Mouse (Mus musculus): ENCODE data around the gene Rps3.

DNA sequence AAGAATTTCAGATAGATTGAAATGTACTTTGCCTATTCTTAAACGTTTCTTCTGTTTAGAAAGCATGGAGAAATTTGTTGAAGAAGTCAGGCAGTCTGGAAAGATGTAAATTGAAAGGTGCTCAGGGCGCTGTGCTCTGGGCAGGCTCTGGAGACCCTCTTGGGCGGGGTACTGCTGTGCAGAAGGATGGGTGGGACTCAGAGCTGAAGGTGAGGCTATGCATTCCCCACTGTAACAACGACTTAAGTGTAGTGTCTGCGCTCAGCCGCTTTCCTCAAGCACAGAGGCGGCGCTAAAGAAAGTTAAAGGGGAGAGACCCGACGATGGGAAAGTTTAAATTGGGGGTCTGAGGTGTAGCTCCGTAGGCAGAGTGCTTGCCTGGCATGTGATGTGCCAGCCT lies 53.3 kb downstream of the Rps3 start:
- TF ChIP-seq CTCF (IDR thresholded peaks at IDR 0.05; ENCODE audit: low read depth) (no peak), EP300 (IDR thresholded peaks at IDR 0.05; ENCODE audit: low read depth) (no peak)

All from liver, embryonic 14.5 days (tissue).